Mouse (Mus musculus): ENCODE measurements around the gene Sf3b5.

The Sf3b5 gene

DNA sequence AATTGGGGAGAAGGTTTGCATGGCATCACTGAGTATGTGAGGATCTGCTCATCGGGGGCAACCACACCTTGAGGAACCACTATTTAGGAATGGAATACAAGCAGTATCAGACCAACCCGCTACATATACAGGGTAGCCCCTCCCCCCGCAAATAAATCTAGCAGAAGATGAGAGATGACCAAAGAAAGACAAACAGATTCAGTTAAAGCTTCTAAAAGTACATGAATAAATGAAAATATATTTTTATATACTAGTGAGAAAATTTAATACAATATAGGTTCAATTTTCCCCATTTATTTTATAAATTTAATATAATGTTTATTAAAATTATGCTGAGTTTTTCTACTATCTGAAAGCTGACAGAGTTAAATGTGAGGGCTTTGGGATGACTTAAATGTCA lies at the start of gene Sf3b5:
Gene Sf3b5, plus strand, starts transcription at position 301 of the 400 bp plus-strand sequence.
- no peak for DNase-seq

- DNase-seq: no peak
These were observed 49.3 kb upstream of the Sf3b5 start for GRCm38 (mm10) chr10:12955831-12956230.

DNA sequence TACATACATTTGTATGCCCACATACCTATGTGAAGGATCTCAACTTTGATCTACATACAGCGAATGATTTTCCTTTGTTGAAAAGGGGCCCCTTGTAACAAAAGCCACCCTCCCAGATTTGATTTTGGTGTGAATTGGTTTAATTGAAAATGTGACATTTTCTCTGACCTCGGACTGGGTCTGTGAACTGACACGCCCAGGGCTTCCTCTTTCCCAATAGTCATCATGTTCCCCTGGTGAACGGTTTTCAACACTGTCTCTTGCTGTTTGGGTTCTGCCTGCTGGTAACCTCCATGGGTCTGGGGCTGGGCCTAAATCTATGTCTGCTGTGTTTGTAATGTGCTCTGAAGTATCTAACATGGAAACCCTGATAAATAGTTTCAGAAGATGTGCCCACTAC lies 47.9 kb upstream of the Sf3b5 start:
- no peak for DNase-seq

GRCm38 (mm10) chr10:12961546-12961945 lies 43.6 kb upstream of the Sf3b5 start:
- DNase-seq: no peak

DNA sequence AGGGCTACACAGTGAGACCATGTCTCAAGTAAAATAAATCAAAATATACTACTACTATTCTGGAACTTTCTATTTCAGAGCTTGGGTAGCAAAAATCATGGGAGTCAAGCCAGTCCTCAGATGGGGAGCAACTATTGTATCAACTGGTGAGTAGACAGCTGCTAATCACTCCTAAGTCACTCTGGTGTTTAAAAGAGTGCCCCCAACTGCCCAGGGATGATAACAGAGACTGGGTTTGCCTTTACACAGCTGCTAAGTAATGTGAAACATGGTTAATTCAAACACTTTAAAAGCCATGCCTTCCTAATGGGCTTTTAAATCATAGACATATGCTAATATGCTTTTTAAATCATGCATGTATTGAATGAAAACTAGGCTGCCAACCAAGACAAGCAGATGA lies 42.9 kb upstream of the Sf3b5 start:
- DNase-seq: no peak

- DNase-seq: peak; percentile 3 to 13
These were observed 41.6 kb upstream of the Sf3b5 start for GRCm38 (mm10) chr10:12963362-12964147.

DNA sequence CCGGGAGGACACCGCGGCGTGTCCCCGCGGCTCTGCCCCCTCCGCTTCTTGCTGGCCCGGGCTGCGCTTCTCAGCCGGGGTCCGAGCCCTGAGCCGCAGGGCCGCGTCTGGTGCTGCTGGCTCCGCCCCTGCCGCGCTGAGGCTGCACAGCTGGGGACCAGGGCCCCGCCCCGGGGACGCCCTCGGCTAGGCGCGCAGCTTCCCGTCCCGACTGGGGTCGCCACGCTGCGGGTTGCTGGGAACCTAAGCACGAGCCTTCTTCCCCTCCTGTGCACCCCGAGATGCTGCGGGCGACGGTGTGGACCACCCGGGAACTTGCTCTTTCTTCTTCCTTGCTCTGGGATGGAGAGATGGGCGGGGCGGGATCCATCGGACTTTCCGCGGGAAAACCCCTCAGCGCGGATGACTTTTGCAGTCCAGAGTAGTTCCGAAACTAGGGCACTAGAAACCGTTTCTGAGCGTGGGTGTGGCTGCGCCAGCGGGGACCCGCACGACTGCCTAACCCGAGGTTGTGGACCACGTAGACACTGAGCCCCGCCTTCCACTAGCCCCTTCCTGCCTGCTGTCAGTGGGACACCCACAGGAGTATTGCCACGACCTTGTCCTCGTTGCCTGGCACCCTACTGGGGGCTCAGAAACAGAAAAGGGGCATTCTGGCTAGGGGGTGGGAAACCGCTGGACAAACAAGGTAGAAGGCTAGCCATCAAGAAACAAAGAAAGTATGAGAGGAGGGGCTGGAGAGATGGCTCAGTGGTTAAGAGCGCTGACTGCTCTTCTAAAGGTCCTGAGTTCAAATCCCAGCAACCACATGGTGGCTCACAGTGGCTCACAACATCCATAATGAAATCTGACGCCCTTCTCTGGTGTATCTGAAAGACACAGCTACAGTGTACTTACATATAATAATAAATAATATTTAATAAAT lies 40.7 kb upstream of the Sf3b5 start, which contains the start of gene Stx11:
Gene Stx11, minus strand, starts transcription at position 148 of the 925 bp plus-strand sequence.
- peak; percentile 7 to 15 for DNase-seq

GRCm38 (mm10) chr10:12965669-12966180 lies 39.4 kb upstream of the Sf3b5 start:
- DNase-seq: no peak

DNA sequence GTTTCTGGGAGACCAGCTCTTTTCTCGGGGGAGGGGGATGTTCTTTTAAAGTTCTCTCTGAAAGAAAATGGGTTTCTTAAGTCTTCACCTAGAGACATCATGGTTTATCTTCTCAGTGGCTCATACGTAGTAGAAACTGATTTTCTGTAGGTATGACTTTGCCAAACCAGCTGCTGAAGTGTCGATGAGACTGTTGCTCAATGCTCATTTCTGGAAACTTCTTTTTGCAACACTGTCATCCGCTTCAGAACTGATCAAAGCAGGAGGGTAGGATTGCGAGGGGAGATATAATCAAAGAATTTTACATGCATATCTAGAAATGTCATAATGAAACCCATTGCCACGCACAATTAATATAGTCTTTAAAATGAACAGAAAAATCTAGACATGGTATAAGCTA lies 30.6 kb upstream of the Sf3b5 start:
- no peak for DNase-seq

- no peak for DNase-seq
These were observed 29.7 kb upstream of the Sf3b5 start for GRCm38 (mm10) chr10:12975461-12975860.

- no peak for DNase-seq
These were observed 29.2 kb upstream of the Sf3b5 start for GRCm38 (mm10) chr10:12975957-12976356.

GRCm38 (mm10) chr10:12976552-12976951 lies 28.6 kb upstream of the Sf3b5 start:
- no peak for DNase-seq

- DNase-seq: no peak
These were observed 27.3 kb upstream of the Sf3b5 start for GRCm38 (mm10) chr10:12977787-12978212.

GRCm38 (mm10) chr10:12981071-12981470 lies 24.1 kb upstream of the Sf3b5 start:
- no peak for DNase-seq

- no peak for DNase-seq
These were observed 21.6 kb upstream of the Sf3b5 start for GRCm38 (mm10) chr10:12983516-12983915.

DNA sequence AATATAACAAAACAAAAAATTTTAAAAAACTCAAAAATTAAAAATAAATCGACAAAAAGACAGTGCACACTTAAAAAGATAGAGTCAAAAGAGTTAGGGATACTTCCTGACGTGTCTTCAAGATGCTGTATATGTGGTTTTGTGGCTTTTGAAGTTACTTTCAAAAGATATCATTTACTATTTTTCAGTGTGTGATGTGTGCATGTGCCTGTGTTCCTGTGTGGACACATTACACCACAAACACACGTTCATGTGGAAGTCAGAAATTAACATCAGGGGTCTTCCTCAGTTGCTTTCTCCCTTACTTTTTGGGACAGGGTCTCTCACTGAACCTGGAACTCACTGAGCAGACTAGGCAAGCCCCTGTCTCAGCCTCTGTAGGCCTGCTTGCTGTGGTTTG lies 20.1 kb upstream of the Sf3b5 start:
- DNase-seq: no peak

- DNase-seq: no peak
These were observed 18.7 kb upstream of the Sf3b5 start for GRCm38 (mm10) chr10:12986485-12986884.

DNA sequence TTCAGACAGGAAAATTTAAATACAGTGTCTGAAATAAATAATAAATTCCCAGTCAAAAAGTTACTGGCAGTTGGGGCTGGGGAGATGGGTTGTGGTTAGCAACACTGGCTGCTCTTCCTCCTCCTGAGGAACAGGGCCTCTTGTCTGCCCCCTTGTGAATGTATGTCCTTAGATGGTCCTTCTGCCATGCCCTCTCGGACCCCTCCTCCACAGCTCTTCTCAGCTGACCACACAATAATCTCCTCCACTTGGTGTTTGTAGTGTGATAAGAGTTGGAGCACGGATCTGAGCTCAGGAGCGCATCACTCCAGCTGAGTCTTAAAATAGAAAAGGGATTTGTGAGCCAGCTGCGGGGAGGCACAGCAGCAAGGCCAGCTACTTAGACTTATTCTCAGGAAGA lies 18.2 kb upstream of the Sf3b5 start:
- no peak for DNase-seq

GRCm38 (mm10) chr10:12991953-12992352 lies 13.2 kb upstream of the Sf3b5 start:
- DNase-seq: no peak

- DNase-seq: no peak
These were observed 11.6 kb upstream of the Sf3b5 start for GRCm38 (mm10) chr10:12993411-12994039.

DNA sequence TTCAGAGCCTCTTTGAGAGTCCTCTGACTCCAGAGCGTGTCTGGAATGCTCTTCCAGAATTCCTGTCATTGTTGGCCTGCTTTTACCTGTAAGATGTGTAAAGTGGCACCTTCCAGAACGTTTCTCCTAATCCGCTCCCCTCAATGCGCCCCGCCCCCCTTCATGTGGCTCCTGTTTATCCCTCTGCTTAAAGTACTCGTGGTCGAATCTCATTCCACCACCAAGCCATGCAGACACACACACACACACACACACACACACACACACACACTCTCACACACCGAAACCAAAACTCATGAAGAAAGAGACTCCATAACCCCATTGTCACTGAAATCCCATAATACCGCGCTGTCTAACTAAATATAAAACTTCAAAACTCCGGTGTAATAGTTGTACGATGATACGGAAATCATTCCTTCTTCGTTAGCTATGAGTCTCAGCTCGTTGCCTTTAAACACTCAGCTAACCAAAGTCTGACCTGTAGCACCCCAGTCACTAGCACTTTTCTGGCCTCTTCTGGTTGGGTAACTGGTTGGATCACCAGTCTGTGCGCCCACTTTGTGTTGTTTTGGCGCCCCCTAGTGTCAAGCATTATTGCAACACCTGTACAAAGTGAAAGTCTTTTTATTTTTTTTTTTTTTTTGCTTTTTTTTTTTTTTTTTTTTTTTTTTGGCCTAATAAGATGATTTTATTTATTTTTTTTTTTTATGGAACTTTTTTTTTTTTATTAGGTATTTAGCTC lies 8.2 kb upstream of the Sf3b5 start:
- peak; percentile 81 to 85 for DNase-seq

Data from cerebellum, adult 18-20 months (tissue).